Mouse (Mus musculus): ENCODE measurements at regions not wholly inside any gene's neighbourhood (a gene's known extent, or its start where the extent isn't known, plus 50 kb on each side); places are given as distances from the start of the nearest gene placed in this dataset.

DNA sequence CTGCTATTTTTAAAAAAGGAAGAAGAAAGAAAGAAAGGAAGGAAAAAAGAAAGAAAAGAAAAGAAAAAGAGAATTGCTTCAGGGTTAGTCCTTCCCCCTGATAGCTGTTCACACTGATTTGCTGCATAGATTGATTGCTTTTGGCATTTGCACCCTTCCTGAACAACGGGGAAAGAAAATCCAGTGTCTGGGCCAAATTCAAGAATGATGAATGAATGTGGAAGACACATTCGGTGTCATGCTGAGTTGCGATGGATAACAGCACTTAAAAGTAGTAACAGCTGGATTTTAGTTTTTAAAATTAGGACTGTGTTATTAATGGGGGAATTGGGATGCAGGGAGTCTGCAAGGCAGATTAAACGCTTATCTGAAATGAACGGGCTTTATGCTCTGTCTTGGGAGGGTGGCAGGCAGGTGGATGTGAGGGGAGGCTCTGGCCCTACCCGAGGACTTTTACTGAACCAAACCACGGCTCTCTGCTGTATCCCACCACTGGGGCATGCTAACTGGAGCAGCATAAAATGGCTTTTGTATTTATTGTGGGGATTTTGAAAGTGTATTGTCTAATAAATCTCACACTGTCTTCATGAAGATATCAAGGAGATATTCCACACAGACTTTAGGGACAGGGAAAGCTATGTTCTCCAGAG lies 114.4 kb downstream of the Lca5 start:
- DNase-seq (ENCODE audit: low spot score in 2 of 2) = no peak

DNA sequence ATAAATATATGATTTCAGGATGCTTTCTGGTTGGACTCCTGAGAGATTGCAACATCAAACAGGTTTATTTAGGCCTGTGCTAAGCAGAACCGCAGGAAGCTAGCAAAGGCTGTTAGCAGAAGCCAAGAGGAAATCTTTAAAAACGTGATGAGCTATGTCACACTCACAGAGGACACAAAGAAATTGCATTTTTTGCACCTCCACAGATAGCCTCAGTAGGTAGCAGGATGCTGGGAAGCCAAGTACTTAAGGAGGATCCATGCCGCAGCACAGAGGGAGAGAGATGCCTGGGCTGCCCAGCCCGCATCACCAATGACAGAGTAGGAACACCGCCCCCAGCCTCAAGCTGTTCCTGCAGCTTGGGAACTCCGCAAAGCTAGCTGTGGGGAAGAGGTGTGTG lies 115.0 kb downstream of the Lca5 start:
- DNase-seq (ENCODE audit: low spot score in 2 of 2) = no peak

DNA sequence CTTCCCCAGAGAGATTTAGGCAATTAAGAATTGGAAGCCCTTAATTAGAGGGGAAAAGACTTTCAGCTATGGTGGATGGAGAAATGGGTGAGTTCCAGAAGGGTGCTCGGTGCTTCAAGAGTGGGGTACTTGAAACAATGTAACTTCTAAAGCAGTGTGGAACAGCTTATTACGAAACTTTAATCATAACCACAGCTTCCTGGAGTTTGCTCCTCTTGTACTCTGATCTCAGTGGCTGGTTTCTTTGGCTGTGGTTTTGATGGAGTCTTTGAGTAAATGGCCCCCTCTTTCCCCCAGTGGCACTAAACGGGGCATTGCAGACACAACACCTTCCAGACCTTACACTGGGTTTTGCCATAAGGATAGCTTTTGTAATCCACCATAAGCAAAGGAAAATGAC lies 116.6 kb downstream of the Lca5 start:
- no peak for DNase-seq (ENCODE audit: low spot score in 2 of 2)

DNA sequence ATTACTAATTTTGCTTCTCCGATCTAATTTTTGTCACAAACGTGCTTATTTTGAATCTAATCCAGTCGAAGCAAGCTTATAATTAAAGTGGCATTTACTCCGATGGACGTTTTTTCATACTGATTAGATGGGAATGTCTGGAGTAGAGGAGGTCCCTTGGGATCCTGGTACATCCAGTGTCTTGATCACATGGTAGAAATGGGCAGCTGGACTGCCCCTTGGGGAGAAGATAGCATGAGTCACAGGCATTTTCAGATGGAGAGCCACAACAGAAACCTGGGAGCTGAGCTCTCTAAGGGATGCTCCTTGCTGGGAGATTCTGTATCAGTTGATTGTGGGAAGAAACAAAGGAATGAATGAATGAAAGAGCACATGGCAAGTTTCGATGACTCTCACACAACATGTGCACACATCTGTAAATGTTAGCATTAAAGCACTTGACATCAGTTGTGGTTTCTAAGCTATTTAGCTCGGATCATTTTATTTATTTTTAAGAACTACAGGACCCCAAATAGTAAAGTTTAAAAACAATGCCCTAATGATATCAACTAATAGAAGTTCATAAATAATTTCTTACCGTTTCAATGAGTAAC lies 117.8 kb downstream of the Lca5 start:
- DNase-seq (ENCODE audit: low spot score in 2 of 2) = no peak

DNA sequence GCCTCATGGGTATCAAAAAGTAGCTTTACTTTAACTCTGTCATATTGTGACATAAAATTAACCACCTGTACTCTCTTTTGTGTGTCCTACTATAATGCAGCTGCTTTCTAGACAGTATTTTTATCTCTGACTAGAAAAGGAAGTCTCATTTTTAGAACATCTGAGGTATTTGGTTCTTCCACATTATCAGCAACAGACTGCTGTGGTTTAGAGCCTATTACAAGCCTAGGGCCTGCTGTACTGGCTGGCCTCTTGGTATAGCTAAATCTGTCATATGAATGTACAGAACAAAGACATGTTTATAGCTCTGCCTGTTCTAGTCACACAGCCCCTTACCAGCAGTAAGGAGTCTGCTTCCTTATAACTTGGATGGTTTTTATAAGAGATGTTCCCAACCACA lies 119.1 kb downstream of the Lca5 start:
- DNase-seq (ENCODE audit: low spot score in 2 of 2) = no peak

DNA sequence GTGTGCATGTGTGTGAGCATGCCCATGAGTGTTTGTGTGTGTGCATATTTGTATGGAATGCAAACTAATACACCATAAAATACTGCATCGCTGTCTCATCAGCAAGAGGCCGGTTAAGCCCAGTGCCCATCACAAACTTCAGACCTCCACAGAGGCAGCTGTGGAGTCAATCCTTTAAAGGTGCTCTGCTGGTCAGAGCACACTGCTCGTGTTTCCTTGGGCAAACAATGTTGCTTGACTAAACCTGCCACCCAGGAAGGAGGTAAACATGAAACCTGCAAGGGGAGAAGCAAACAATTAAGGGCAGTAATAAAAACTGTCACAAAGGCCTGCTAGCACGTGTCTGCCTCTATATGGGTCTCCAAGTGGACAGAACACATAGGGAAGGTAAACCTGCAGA lies 120.1 kb downstream of the Lca5 start:
- DNase-seq (ENCODE audit: low spot score in 2 of 2) = no peak

DNA sequence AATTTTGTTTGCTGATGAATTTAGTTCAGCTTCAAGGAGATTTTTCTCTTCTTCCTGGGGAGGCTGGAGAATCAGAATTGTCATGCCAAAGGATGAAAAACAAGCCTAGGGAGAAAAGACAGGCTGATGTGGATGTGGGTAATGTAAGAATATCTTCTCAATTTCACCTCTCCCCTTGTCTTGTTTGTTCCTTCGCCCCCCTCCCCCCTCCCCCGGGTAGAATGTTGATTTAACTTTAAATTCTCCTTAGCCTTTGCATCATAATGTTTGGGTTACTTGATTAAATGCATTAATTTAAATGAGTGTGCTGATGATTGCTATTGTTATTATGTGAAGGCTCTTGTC lies 124.1 kb downstream of the Lca5 start:
- DNase-seq (ENCODE audit: low spot score in 2 of 2) = no peak

DNA sequence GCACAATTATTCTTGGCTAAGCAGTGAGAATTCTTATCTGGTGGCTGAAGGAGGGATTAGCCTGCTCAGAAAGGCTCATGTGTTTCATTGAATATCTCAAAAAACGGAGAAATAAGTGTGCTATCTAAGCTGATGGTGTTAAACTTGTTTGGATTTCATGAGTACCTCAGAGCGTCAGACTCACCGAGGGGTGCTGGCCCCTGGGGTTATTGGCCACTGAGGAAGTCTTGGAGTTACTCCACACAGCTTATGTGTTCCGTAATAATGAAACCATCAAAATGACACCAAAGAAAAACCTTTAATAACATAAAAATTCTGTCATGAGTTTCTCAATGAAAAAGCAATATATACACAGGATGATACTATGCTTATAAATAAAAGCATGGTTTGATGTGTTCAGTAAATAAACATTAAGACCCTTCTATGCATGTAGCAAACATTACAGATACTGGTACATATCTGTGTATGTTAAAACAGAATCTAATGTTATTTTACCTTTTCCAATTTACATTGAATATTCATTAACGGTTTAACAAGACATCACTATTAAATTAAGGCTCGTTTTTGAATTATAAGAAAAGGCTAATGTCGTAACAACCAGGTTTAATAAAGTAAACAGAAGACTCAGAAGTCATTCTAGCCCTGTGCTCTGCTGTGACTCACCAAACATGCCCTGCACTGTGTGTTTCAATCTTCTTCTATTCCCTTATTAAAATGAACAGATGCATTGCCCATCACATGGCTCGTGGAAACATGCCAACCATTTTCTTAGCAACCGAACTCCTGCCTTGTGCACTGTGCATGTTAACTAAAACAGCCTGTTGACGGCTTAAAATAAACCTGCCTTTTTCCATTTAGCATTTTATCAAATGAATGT lies 124.7 kb downstream of the Lca5 start:
- no peak for DNase-seq (ENCODE audit: low spot score in 2 of 2)

DNA sequence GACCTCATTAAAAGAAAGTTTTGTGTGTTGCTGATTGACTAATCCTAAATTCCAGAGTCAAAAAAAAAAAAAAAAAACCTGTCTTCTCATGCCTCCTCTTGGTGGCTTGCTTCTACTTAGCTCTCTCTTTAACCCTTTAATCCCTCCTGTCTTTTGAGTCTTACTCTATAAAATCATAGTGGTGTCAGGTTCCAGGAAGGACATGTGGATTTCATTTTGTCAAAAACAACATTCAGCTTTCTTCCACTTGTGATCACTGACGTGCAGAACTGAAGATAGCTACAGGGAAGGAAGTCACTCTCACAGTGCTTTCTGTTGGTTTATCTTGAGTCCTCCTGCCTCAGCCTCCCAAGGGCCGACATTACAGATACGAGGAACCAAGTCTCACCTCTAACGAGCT lies 132.2 kb downstream of the Lca5 start:
- DNase-seq (ENCODE audit: low spot score in 2 of 2) = no peak

DNA sequence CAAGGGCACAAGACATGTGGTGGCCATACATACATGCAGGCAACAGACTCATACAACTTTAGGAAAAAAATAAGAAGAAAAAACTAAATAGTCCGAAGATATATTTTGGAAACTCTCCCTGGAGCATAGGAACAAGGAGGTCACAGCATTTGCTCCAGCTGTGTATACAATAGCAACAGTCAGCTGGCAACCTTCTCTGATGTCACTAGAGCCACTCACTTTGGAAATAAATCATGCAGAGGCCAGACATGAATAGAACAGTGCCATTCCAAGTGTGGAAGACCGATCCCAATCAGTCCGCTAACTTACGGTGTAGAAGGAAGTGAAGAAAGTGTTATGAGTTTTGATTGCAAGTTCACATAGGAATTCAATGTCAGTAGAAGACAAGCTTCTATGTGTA lies 132.8 kb downstream of the Lca5 start:
- DNase-seq (ENCODE audit: low spot score in 2 of 2) = no peak

DNA sequence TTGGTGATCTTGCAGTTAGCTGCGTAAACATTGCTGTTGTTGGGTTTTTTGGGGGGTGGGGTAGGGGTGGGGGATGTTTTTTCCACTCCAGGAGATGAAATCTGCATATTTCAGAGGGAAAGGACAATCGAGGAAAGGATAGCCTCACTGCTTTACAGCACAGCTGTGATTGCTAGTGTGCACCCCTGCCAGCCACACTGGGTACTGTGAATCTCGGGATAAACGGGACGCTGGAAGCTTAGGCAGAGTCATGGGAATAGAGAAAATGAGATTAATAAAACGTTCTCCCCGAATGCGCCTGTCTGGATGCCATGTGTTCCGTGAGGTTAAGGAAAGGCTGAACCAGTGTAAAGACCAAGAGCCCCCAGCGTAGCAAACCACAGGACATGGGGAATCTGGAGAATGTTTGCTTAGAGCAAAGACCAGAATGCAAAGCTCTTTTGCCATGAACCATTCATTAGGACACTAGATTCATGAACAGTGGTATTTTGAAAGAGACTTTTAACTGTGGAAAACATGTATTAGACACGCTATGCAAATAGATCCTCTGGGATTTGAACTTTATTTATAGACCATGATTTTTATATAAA lies 133.5 kb downstream of the Lca5 start:
- DNase-seq (ENCODE audit: low spot score in 2 of 2) = no peak

DNA sequence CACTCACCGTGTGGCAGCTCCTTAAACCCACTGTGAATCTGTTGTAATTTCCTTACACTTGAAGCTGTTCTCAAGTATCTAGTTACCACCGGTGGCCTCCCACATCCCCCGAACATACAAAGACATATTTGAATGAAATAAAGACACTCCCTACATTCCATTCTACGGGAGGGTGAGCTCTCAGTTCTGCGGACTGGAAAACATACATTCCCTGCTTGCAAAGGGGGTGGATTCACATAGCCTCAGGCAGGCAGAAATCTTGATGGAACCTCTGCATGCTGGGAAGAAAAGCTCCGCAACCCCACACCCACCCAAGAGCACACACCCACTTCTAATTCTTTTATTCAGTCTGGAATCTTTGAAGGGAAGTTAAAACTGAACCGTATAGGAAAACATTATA lies 136.0 kb downstream of the Lca5 start:
- no peak for DNase-seq (ENCODE audit: low spot score in 2 of 2)

DNA sequence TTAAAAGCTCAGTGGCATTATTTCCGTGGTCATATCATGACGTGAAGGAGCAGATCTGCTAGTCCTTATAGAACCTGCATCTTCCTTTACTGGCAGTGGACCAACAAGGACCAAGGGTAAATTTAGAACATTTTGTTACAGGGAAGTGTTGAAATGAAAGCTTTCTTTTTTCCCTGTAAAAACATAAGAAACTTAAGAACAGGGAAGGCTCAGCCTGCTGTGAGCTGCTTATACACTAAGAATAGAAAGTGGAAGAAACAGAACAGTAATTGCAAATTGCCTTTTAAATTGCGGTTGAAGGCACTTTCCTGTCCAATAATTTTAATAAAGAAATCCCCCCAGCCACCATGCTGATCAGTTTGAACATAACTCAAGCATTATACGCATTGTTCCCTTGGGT lies 140.4 kb downstream of the Lca5 start:
- DNase-seq (ENCODE audit: low spot score in 2 of 2) = no peak

DNA sequence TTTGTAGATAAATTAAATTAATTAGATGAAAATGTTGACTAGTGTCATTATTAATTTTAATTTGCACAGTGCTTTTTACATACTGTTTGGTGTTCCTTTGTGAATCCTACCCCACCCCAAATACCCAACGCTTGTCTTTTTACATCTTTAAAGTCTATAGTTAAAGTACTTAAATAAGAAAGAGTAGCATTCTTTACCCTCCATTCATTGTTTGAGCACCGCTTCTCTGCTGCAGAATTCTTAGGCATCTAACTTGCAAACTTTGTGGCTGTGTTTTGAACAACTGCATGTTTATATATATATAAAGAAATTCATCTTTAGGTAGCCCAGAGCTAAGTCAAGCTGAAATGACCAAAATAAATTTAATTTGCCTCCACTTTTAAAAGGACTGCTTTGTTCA lies 140.9 kb downstream of the Lca5 start:
- DNase-seq (ENCODE audit: low spot score in 2 of 2) = no peak

DNA sequence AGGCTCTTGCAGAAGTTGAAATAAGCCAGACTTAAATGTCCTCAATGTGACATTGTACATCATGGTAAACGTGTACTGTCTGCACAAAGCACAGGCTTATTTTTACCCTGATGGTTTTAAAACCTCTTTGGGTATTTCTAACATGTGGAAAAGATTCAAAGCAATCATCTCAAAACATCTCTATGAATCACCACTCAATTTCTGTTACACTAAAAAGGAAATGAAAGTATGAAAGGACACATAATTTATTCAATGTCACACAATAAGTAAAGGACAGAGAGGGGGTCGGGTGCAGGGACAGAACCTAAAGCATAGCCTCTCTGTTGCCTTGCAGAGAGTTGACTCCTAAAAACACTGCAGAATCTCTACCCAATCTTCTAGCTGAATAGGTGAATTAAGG lies 141.3 kb downstream of the Lca5 start:
- DNase-seq (ENCODE audit: low spot score in 2 of 2) = no peak

DNA sequence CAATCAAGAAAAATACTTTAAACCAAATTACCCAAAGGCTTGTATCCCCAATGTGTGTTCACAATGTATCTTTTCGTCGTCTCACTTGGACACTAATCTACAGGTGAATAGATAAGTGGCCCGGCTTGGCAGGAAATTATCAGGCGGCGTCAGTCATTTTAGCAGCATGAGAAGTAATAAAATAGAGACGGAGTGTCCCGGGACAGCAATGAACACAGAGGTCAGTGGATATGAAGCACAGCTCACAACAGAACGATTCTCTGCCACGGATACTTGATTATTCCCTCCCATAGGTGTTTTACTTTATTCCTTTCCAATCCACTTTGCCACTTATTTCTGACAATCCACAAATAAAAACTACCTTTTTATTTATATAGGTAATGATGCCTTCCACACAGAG lies 145.5 kb downstream of the Lca5 start:
- DNase-seq (ENCODE audit: low spot score in 2 of 2) = no peak

DNA sequence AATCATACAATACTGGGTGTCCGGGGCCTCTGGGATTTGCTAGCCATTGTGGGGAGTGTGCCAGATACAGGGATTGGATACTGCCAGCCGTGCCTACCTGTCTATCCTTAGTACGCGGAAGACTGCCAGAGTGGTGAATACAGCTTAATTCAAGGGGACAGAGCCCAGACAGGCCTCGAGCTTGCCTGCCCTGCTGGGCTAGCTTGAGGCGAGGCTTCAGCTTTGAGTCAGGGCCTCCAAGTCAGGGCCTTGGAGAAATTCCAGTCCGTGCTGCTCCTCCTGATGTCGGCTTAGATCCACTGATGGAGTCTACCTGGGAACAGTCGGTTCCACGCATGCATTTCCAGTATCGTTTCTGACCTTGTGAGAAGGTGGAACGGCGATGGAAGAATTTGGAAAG lies 146.5 kb downstream of the Lca5 start:
- no peak for DNase-seq (ENCODE audit: low spot score in 2 of 2)

DNA sequence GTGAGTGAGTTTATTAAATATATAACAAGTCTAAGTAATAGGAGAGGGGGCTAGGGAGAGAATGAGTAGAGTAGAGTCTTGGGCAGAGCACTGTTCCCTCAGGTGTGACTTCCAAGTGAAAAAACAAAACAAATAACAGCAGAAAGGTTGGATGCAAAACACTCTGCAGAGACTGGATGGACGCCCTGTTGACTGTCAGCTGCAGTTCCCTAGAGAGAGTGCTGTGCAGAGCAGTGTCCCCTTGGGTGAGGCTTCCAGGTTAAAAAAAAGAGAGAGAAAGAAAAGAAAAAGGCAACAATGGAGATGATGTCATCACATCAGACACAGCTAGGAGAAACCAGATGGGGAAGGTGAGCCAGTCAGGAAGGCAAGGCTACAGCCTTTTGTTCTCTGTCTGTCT lies 137.6 kb upstream of the Hmgn3 start:
- no peak for DNase-seq (ENCODE audit: low spot score in 2 of 2)

DNA sequence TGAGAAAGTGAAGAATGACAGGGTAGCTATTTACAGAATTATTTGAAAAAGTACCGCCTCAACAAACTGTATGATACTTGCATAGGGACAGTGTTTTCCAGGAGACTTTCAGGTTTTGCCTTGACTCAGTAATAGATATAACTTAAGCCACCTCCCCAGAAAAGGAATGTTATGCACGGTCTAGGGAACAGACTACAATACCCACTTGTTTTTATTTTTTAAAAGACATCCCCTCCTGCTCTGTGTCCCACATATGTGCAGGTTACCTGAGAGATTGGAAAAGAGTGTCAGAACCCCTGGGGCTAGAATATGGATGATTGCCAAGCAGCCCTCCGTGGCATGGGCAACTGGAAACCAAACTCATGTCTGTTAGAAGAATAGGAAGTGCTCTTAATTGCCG lies 137.2 kb upstream of the Hmgn3 start:
- DNase-seq (ENCODE audit: low spot score in 2 of 2) = no peak

DNA sequence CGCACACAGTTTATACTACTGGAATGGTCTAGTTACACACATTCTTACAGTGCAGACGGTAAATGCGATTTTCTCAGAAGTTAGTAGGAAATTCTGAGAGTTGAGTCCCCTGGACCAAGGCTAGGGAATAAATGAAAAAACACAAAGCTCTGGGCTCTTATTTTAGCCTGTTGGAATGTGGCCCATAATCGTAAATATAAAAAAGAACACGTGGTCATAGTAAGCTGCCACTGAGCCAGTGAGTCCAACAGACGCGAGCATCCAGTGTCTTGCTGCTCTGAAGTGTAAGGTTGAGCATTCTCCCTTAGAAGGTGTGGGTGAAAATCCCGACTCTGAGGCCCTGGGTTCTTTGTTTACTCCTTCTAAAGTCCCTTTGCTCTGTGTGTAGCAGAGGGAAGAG lies 136.8 kb upstream of the Hmgn3 start:
- DNase-seq (ENCODE audit: low spot score in 2 of 2) = no peak

DNA sequence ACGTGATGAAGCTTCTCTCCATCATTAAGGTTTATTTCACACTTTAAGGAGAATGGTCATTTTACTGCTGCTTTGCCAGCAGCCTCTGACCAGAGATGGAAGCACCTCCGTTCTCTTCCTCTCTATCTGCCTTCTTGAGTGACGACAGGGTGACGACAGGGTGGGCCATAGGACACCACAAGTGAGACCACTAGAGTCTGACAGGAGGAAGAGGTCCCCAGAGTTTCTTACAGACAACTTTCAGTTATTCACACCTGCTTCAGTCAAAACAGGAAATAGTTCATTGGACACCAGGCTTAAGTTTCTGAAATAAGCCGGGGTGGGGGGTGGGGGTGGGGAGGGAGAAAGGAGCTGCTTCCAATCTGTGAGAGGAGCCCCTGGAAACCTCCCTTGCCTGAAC lies 131.3 kb upstream of the Hmgn3 start:
- no peak for DNase-seq (ENCODE audit: low spot score in 2 of 2)

DNA sequence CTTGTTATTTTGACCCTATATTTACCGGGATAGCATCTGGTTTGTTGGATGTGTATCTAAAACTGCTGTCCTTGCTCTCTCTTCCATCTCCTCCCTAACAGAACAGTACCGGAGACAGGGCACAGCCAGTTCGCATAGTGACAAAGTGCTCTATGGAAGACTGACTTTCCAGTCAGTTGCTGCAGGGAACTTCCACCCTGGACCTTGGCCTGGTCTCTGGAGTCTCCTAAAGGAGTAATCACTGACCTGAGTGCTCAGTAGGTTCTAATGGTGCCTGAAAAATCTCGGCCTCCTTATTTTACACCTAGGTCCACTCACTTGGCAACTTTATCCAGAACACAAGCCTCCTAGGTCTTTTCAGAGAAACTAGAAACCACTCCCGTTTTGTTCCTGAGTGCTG lies 130.9 kb upstream of the Hmgn3 start:
- no peak for DNase-seq (ENCODE audit: low spot score in 2 of 2)

DNA sequence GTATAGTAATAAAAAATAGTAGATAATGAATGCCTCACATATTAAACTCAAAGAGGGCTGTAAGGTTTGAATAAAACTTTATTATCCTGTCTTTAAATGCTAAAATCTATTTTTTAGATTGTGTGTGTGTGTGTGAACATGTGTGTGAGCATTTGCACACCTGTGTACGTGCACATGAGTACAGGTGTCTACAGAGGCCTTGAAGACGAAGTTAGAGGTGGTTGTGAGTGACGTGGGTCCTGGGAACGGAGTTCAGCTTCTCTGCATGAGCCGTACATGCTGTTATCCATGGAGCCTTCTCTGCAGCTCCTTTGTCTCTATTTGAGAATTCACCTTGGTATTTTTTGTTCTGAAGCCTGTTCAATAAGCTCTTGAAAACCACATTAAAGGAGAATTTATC lies 129.8 kb upstream of the Hmgn3 start:
- no peak for DNase-seq (ENCODE audit: low spot score in 2 of 2)

Measured in gastrocnemius, adult 8-10 months (tissue).